Mouse (Mus musculus) layer of hippocampus, postnatal 10 days (tissue): ENCODE results near the gene Scg2. TPM values are rescaled to one million over a fixed set of nuclear protein-coding genes. Genes with fewer than 3 reads are reported as not detected.

Source experiments
- total RNA-seq, 2 experiments: library from RNA; stranded (reverse); gene quantifications; 2 replicates each; pipeline ENCODE4 v1.2.3; 2021

Scg2 gene
- total RNA-seq, 2 experiments from 2014 or later = 165 to 170 TPM

Other genes starting within 250 kb of the Scg2 start
- gene Ap1s3, start 231.9 kb upstream of the Scg2 start, total RNA-seq = 1 to 10 TPM; 1.7 to 2.1 TPM